Mouse (Mus musculus) ES-Bruce4 (cell line): Measurements from ENCODE around the gene Lamc3.

Experiments
- CTCF ChIP-seq: IDR thresholded peaks from one replicate; pipeline ENCODE4 v1.8.1; 2011; ENCODE audit warnings: low read depth, low read length
- EP300 ChIP-seq: IDR thresholded peaks from 2 replicates; pipeline ENCODE4 v1.6.1; 2011; ENCODE audit warnings: low read depth, low read length; ENCODE audit not compliant: insufficient read depth
- POLR2A ChIP-seq: IDR thresholded peaks from one replicate; pipeline ENCODE4 v1.8.1; 2011; ENCODE audit warnings: low read length; ENCODE audit not compliant: insufficient read depth

DNA sequence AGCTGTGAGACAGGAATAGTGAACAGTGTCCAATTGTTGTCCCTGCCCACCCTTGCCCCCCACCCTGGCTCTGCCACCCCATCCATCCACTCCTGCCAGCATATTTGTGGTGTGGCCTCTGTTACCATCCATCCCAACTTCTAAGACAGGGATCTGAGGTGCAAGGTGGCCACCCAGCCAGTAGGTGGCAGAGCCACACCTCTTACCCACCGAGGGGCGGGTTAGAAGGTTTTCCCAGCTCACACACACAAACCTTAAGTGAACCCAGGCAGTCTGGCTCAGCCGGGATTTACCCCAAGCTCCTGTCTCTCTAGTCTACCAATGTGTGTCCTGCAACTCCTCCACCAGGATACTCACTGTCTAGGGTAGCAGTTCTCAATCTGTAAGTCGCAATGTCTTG, 30.5 kb downstream of the Lamc3 start:
- TF ChIP-seq CTCF, result peak; percentile 82
- TF ChIP-seq EP300, result no peak
- TF ChIP-seq POLR2A, result no peak
